Mouse (Mus musculus): Measurements from ENCODE around the gene Usp19.

DNA sequence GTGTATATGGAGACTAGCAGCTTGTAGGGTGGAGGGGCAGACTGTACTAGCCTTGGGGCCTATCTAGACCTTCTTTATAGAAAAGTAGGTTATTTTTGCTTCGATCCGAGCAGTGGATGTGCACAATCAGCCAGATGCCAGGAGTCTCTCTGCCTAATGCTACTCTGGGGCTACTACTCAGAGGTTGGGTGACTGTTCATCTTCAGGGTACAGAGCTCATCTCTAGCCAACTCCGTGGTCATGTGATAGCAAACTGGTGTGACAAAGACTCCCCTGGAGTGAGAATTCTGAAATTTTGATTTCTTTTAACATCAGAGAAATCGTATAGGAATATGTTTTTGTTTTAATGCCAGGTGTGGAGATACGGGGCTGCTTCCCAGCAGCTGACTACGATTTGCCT is 37.5 kb upstream of the Usp19 start:
- TF ChIP-seq CTCF (IDR thresholded peaks at IDR 0.05; ENCODE audit: insufficient read depth, low read length) (no peak), POLR2A (IDR thresholded peaks at IDR 0.05; ENCODE audit: borderline replicate concordance, extremely low read depth, low read depth, low read length) (no peak)

Measured in lung, adult 2 months (tissue).